Mouse (Mus musculus) gonadal fat pad, adult 2 months (tissue): Measurements from ENCODE around the gene Thrb. TPM values are rescaled to one million over a fixed set of nuclear protein-coding genes. Genes with fewer than 3 reads are reported as not detected.

Experiments
- DNase-seq: peaks from one replicate; pipeline ENCODE4 v3.0.0-alpha.2; 2012; ENCODE audit warnings: low read depth
- polyA plus RNA-seq: library from polyadenylated mRNA; depleted of rRNA; stranded (reverse); fragments of >200 nt; gene quantifications from 2 replicates; pipeline ENCODE4 v1.2.3, GENCODE M21; 2012; rRNA removed

The Thrb gene
- 5.5 and 6.1 TPM in 2 replicates for polyA plus RNA-seq

DNA sequence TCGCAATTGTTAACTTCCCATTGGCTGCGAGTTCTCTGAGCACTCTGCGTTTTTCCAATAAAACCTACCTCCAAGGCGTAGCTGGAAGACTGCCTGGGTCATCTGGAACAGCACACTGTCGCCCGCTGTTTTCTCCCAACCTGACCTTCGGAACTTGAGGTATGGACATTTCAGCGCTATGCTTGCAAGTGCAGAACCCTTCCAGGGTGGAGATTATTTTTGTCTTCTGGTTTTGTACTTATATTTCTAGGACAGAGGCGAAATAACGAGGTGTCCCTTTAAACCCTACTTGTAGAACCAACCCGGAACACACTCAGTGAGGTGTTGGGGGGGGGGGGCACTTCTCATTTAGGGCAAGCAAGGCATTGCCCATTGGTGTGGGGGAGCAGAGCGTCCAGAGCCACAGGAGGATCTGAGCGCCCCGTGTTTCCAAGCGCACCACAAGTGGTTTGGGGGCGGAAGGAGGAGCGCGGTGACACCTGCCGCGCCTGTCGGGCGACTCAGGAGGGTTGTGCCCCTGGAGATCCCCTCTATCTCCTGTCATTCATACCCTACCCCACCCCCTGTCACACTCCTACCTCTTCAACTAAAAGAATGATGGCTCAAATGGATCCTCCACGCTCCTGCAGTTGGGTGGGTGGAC, at the start of gene Thrb:
Gene Thrb (plus strand): TSS at position 576 of the 643 bp plus-strand sequence.
- DNase-seq = no peak

GRCm38 (mm10) chr14:17621671-17622070, 38.4 kb upstream of the Thrb start:
- no peak for DNase-seq

DNA sequence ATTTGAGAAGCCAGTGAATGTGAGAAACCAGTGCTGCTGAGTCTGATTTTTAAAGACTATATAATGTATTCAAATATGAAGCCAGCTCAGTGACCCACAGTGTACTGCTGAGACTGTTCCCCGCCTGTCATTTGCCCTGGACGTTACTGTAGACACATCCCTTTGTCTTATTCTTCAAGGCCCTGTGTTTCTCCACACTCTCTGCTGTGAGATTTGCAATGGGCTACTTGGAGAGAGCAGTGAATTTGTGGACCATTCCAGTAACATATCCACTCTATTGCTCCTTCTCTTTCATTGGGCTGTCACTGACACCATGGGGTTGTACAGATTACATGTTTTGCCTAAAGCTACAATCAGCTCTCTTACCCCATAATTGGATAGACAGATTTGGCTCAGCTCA, 36.1 kb upstream of the Thrb start:
- no peak for DNase-seq

- DNase-seq = no peak
Observed at GRCm38 (mm10) chr14:17629215-17629614, 30.8 kb upstream of the Thrb start.

DNA sequence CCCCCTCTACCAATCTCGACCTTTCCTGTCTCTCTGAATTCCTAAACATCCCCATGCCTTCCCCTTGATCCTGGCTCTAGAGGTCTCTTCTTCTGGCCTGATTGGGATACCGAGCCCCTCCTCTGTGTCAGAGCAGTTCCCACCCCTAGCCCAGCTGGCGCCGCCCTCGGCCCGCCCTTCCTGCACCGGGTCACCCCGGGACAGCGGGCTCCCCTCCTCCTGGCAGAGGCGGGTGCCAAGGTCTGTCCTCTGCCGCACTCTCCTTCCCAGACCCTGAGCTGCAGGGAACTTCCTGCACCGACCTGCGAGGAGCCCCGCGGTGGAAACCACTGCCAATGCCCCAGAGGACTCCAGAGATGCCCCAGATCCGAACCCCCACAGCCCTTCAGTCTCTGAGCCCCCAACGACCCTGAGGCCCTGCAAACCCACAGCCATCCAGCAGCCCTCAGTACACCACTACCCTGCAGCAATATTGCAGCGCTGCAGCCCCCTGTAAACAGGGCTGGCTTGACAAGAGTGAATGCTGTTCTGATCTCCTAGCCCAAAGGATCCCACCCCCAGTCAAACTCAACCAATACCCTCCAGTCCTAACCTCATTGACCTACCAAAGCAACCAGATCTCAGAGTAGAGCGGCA, 27.1 kb upstream of the Thrb start:
- DNase-seq = no peak

GRCm38 (mm10) chr14:17636971-17637370, 23.1 kb upstream of the Thrb start:
- DNase-seq = no peak

DNA sequence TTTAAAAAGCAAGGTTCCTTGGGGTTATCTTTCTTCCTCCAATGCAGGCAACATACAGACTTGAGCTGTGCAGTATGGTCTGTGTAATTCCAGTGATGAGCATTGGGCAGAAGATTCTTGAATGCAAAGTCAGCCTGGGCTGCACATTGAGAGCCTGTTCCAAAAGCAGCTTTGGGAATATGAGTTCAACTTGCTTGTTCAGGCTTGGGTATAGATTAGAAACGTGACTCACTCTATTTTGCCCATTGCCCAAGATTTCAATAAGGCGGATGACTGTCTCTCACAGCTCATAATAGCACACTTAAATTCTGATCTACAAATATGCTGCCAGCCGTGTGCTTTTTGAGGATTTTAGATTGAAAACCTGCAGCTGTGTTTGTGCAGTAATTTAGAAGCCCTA, 18.3 kb upstream of the Thrb start:
- no peak for DNase-seq

GRCm38 (mm10) chr14:17655084-17655483, 5.0 kb upstream of the Thrb start:
- no peak for DNase-seq

GRCm38 (mm10) chr14:17659031-17659430, 1.0 kb upstream of the Thrb start:
- DNase-seq = no peak

DNA sequence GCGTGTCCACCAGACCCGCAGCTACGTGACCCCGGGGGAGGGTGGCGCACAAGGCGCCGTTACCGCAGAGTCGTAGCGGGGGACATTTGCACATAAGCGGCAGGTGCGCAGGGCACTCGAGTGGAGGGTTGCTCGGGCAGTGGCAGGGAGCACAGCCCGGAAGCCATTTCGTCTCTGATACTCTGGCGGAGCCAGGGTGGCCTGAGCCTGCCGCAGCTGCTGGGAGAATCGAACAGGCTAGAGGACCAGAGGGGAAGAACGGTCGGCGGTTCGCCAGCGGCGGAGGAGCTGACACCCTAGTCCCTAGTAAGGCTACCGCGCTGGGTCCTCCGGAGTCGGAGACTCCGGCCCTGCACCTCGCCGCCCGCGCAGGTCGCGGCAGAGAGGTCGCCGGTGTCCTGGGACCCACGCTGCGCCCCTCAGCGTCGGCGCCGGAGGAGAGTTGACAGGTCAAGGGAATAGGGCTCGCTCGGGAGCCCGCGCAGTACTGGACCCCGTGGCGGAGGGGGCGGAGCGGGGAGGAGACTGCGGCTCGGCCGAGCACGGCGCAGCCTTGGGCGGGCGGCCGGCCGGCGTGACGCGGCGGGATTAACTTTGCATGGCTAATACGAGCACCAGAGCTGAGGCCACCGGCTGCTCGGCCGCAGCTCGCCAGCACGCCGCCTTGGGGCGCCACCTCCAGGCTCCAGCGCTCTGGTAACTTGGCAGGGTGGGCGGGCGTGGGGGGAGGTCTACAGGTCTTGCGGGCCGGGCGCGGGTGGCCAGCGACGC, 453 bp downstream of the Thrb start:
- no peak for DNase-seq

- DNase-seq = no peak
Observed at GRCm38 (mm10) chr14:17661100-17661521, 1.1 kb downstream of the Thrb start.

DNA sequence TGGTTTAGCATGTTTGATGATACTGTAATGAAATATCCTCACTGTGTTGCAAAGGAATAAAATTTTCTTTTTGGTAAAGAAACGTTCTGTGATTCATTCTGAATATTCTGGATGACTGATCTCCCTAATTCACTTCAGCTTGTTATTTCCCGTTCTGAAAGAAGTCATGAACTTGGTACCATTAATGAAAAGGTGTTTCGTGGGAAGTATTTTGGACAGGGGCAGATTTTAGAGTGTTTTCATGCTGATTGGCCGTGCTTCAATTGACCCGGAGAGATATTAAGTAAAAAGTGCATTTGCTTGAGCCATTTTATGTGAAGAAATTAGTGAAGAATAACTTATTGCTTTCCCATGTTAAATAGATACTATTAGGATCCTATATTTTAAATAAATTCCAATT, 2.0 kb downstream of the Thrb start:
- DNase-seq = no peak

- DNase-seq = no peak
Observed at GRCm38 (mm10) chr14:17674335-17674734, 14.3 kb downstream of the Thrb start.

- DNase-seq = no peak
Observed at GRCm38 (mm10) chr14:17675214-17675613, 15.2 kb downstream of the Thrb start.

DNA sequence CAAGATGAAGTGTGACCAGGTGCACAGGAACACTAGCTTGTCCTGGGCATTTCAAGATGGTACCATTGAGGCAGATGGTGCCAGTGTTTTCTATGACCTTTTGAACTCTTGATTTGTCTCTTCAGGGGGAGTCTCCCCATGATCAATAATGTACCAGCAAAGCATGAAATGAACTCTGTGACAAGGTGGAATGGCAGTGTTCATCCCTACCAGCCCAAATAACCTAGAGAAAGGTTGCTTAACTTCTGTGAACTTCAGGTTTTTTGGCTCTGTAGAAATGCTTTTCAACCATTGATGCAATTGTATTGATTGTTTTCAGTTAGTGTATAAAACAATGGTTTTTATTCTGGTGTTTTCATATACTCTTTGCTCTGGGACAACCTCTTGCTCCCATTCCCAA, 21.4 kb downstream of the Thrb start:
- no peak for DNase-seq

DNA sequence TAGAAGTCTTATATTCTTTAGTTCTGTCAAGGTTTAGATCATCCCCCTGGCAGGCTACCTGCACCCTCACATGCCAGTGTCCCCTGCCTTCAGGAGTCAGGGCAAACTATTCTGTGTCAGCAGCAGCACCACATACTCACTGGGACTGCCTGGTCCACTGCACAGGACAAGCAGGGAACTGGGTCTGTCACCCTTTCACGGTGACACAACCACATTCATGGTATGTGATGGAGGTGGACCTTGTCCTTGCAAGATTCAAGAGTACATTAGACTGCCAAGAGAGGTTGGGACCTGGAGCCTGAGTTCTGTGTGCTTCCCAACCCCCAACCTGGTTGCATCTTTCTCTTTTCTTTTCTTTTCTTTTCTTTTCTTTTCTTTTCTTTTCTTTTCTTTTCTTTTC, 24.8 kb downstream of the Thrb start:
- DNase-seq = no peak

GRCm38 (mm10) chr14:17685491-17685890, 25.4 kb downstream of the Thrb start:
- peak; percentile 99 for DNase-seq

GRCm38 (mm10) chr14:17686939-17687338, 26.9 kb downstream of the Thrb start:
- no peak for DNase-seq

DNA sequence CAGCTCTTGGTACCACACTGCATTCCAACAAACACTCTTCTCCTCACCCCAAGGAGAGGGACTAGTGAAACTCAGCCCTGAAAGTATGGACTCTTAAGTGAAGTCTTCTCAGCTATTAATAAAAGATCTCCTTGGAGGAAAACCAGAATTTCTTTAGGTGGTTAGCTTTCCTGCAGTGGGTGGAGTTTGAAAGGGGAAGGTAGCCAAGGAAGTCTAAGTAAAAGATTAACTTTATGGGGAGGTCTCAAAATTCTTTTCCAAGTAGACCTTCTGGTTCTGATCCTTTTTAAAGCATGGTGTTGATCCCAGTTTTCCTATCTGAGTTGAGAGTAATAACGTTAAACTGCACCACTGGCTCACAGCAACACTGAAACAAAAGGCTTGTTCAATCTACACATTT, 31.2 kb downstream of the Thrb start:
- DNase-seq = no peak

DNA sequence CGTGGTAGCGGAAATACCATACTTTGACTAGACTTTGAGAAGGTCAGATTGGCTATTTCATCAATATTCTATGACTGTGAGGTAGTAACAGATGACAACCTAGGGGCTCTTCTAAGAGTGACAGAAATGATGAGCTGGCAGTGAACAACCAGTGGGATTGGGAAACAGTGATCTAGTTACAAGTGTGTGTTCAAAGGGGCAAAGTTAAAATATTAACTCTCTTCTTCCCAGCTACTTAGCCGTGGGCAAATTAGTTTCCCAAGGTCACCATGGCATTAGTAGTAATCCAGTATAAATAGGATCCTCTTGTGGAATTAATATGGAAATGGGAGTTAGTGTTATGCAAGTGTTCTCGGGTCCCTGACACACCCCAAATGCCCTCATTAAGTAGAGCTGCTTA, 35.5 kb downstream of the Thrb start:
- DNase-seq = no peak

GRCm38 (mm10) chr14:17697920-17698632, 38.0 kb downstream of the Thrb start:
- DNase-seq = no peak

DNA sequence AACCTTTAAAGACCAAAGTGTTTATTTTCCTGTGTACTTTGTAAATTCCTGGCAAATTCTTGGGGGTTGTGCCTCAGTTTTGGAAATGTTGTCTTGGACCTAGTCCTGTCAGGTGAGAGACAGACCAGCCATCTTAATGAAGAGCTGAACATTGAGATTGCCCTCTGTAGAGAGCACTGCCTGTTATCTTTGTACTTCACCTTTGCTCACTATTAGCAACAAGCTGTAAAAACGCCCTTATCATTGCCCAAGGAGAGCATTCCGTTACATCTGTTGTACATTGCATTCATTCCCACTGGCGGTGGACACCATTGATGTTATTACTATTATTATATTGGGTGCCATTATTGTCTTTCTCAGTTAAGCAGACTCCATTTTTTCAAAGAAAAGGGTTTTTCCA, 40.2 kb downstream of the Thrb start:
- DNase-seq = no peak
